Mouse (Mus musculus): ENCODE data around the gene Axin2. TPM values are rescaled to one million over a fixed set of nuclear protein-coding genes. Genes with fewer than 3 reads are reported as not detected.

The Axin2 gene
- polyA plus RNA-seq, 1 experiment: 4.9 TPM

- Histone ChIP-seq H3K4me3 (ENCODE audit: extremely low read depth, insufficient read depth, insufficient read length) (no peak overlapping the region), H3K36me3 (ENCODE audit: control insufficient read depth, insufficient read depth, low read length) (no peaks in the 10 kb centered on the region), H3K27me3 (ENCODE audit: control insufficient read depth, insufficient read depth, low read length) (no peaks in the 10 kb centered on the region), H3K27ac (ENCODE audit: insufficient read depth, low read length) (no peak overlapping the region), H3K4me1 (ENCODE audit: control insufficient read depth, insufficient read depth, insufficient read length) (no peaks in the 10 kb centered on the region)
- 84% methylated on average over 7 of the region's 7 CpGs for WGBS
- TF ChIP-seq CTCF (IDR thresholded peaks at IDR 0.05; ENCODE audit: extremely low read depth, insufficient read depth, insufficient read length, insufficient replicate concordance) (no peak), POLR2A (IDR thresholded peaks at IDR 0.05; ENCODE audit: low read depth, low read length) (no peak)
- no peak for DNase-seq (ENCODE audit: low read depth in 1 of 2, low spot score in 2 of 2)
Measured at GRCm38 (mm10) chr11:108983409-108984064, 63.4 kb downstream of the Axin2 start.

- Histone ChIP-seq H3K27ac (ENCODE audit: insufficient read depth, low read length) (no peak overlapping the region), H3K36me3 (ENCODE audit: control insufficient read depth, insufficient read depth, low read length) (no peaks in the 10 kb centered on the region), H3K27me3 (ENCODE audit: control insufficient read depth, insufficient read depth, low read length) (no peaks in the 10 kb centered on the region), H3K4me3 (ENCODE audit: extremely low read depth, insufficient read depth, insufficient read length) (no peak overlapping the region), H3K4me1 (ENCODE audit: control insufficient read depth, insufficient read depth, insufficient read length) (no peaks in the 10 kb centered on the region)
- TF ChIP-seq POLR2A (IDR thresholded peaks at IDR 0.05; ENCODE audit: low read depth, low read length): no peak
- no peak for TF ChIP-seq CTCF (IDR thresholded peaks at IDR 0.05; ENCODE audit: extremely low read depth, insufficient read depth, insufficient read length, insufficient replicate concordance)
- no peak for DNase-seq (ENCODE audit: low read depth in 1 of 2, low spot score in 2 of 2)
- 86% methylated on average over 5 of the region's 5 CpGs for WGBS
Measured at GRCm38 (mm10) chr11:108984711-108985419, 64.7 kb downstream of the Axin2 start.

GRCm38 (mm10) chr11:108985836-108986235, 65.7 kb downstream of the Axin2 start:
- no peaks in the 10 kb centered on the region for H3K36me3 ChIP-seq (ENCODE audit: control insufficient read depth, insufficient read depth, low read length)
- TF ChIP-seq CTCF (IDR thresholded peaks at IDR 0.05; ENCODE audit: extremely low read depth, insufficient read depth, insufficient read length, insufficient replicate concordance) (no peak), POLR2A (IDR thresholded peaks at IDR 0.05; ENCODE audit: low read depth, low read length) (no peak)
- no peak for DNase-seq (ENCODE audit: low read depth in 1 of 2, low spot score in 2 of 2)
- H3K27ac ChIP-seq (ENCODE audit: insufficient read depth, low read length): no peak overlapping the region
- WGBS: 94% methylated on average over 7 of the region's 7 CpGs
- H3K4me3 ChIP-seq (ENCODE audit: extremely low read depth, insufficient read depth, insufficient read length): no peak overlapping the region
- no peaks in the 10 kb centered on the region for H3K27me3 ChIP-seq (ENCODE audit: control insufficient read depth, insufficient read depth, low read length)
- no peaks in the 10 kb centered on the region for H3K4me1 ChIP-seq (ENCODE audit: control insufficient read depth, insufficient read depth, insufficient read length)

- Histone ChIP-seq H3K27ac (ENCODE audit: insufficient read depth, low read length) (no peak overlapping the region), H3K36me3 (ENCODE audit: control insufficient read depth, insufficient read depth, low read length) (no peaks in the 10 kb centered on the region), H3K27me3 (ENCODE audit: control insufficient read depth, insufficient read depth, low read length) (no peaks in the 10 kb centered on the region), H3K4me3 (ENCODE audit: extremely low read depth, insufficient read depth, insufficient read length) (no peak overlapping the region), H3K4me1 (ENCODE audit: control insufficient read depth, insufficient read depth, insufficient read length) (no peaks in the 10 kb centered on the region)
- no peak for DNase-seq (ENCODE audit: low read depth in 1 of 2, low spot score in 2 of 2)
- TF ChIP-seq CTCF (IDR thresholded peaks at IDR 0.05; ENCODE audit: extremely low read depth, insufficient read depth, insufficient read length, insufficient replicate concordance): no peak
- TF ChIP-seq POLR2A (IDR thresholded peaks at IDR 0.05; ENCODE audit: low read depth, low read length): no peak
- 57% methylated on average over 3 of the region's 3 CpGs for WGBS
Measured at GRCm38 (mm10) chr11:108987226-108987625, 67.1 kb downstream of the Axin2 start.

- no peak overlapping the region for H3K4me3 ChIP-seq (ENCODE audit: extremely low read depth, insufficient read depth, insufficient read length)
- no peaks in the 10 kb centered on the region for H3K36me3 ChIP-seq (ENCODE audit: control insufficient read depth, insufficient read depth, low read length)
- no peaks in the 10 kb centered on the region for H3K27me3 ChIP-seq (ENCODE audit: control insufficient read depth, insufficient read depth, low read length)
- WGBS: 85% methylated on average over 4 of the region's 4 CpGs
- no peak for DNase-seq (ENCODE audit: low read depth in 1 of 2, low spot score in 2 of 2)
- H3K27ac ChIP-seq (ENCODE audit: insufficient read depth, low read length): no peak overlapping the region
- TF ChIP-seq CTCF (IDR thresholded peaks at IDR 0.05; ENCODE audit: extremely low read depth, insufficient read depth, insufficient read length, insufficient replicate concordance): no peak
- TF ChIP-seq POLR2A (IDR thresholded peaks at IDR 0.05; ENCODE audit: low read depth, low read length): no peak
- no peaks in the 10 kb centered on the region for H3K4me1 ChIP-seq (ENCODE audit: control insufficient read depth, insufficient read depth, insufficient read length)
Measured at GRCm38 (mm10) chr11:108987705-108988104, 67.6 kb downstream of the Axin2 start.

GRCm38 (mm10) chr11:108988258-108988657, 68.1 kb downstream of the Axin2 start:
- Histone ChIP-seq H3K36me3 (ENCODE audit: control insufficient read depth, insufficient read depth, low read length) (no peaks in the 10 kb centered on the region), H3K4me1 (ENCODE audit: control insufficient read depth, insufficient read depth, insufficient read length) (no peaks in the 10 kb centered on the region), H3K4me3 (ENCODE audit: extremely low read depth, insufficient read depth, insufficient read length) (no peak overlapping the region), H3K27ac (ENCODE audit: insufficient read depth, low read length) (no peak overlapping the region), H3K27me3 (ENCODE audit: control insufficient read depth, insufficient read depth, low read length) (no peaks in the 10 kb centered on the region)
- no peak for DNase-seq (ENCODE audit: low read depth in 1 of 2, low spot score in 2 of 2)
- 90% methylated on average over 6 of the region's 6 CpGs for WGBS
- TF ChIP-seq CTCF (IDR thresholded peaks at IDR 0.05; ENCODE audit: extremely low read depth, insufficient read depth, insufficient read length, insufficient replicate concordance) (no peak), POLR2A (IDR thresholded peaks at IDR 0.05; ENCODE audit: low read depth, low read length) (no peak)

- WGBS: 83% methylated on average over 8 of the region's 8 CpGs
Measured at GRCm38 (mm10) chr11:108989940-108990339, 69.8 kb downstream of the Axin2 start.

More at GRCm38 (mm10) chr11:108989940-108990339, 69.8 kb downstream of the Axin2 start:
- H3K4me1 ChIP-seq (ENCODE audit: control insufficient read depth, insufficient read depth, insufficient read length): no peaks in the 10 kb centered on the region
- no peaks in the 10 kb centered on the region for H3K36me3 ChIP-seq (ENCODE audit: control insufficient read depth, insufficient read depth, low read length)
- no peak overlapping the region for H3K4me3 ChIP-seq (ENCODE audit: extremely low read depth, insufficient read depth, insufficient read length)
- H3K27ac ChIP-seq (ENCODE audit: insufficient read depth, low read length): no peak overlapping the region
- TF ChIP-seq POLR2A (IDR thresholded peaks at IDR 0.05; ENCODE audit: low read depth, low read length) (no peak), CTCF (IDR thresholded peaks at IDR 0.05; ENCODE audit: extremely low read depth, insufficient read depth, insufficient read length, insufficient replicate concordance) (no peak)
- H3K27me3 ChIP-seq (ENCODE audit: control insufficient read depth, insufficient read depth, low read length): no peaks in the 10 kb centered on the region
- no peak for DNase-seq (ENCODE audit: low read depth in 1 of 2, low spot score in 2 of 2)

Data from spleen, adult 2 months (tissue).